Mouse (Mus musculus) MEL-GATA-1-ER (cell line): ENCODE results near the gene Pi4ka.
A peak's percentile ranks its signal among the peaks of the same experiment; 100 is the strongest.
"Not testable (repeated sequence)": the region's sequence is repeated elsewhere in the genome, so short reads cannot be mapped to it uniquely, and the experiment has no call there.

Experiments used
- DNase-seq: peaks from one replicate; pipeline ENCODE4 v3.0.0-alpha.2; 2012; ENCODE audit warnings: low read depth; ENCODE audit errors: extremely low read depth

Gene Pi4ka

GRCm38 (mm10) chr16:17233702-17234498, 172.2 kb downstream of the Pi4ka start:
- DNase-seq: no peak

- peak; percentile 73 for DNase-seq
These were observed 173.1 kb downstream of the Pi4ka start, which contains the start of gene Hic2 for GRCm38 (mm10) chr16:17232794-17233701. Hic2 (plus strand) TSS chr16:17233572.

- DNase-seq: not testable (repeated sequence)
These were observed 174.6 kb downstream of the Pi4ka start for GRCm38 (mm10) chr16:17231523-17231922.
